Mouse (Mus musculus): ENCODE measurements around the gene Tollip.

- no peak for TF ChIP-seq CTCF (IDR thresholded peaks at IDR 0.05; ENCODE audit: low read depth)
- TF ChIP-seq EP300 (IDR thresholded peaks at IDR 0.05; ENCODE audit: low read depth): no peak
These were observed 30.8 kb upstream of the Tollip start, which contains the start of gene Brsk2 for GRCm38 (mm10) chr7:141948906-141949798.

Data from liver, postnatal 0 days (tissue).